Mouse (Mus musculus) thymus, adult 2 months (tissue): ENCODE measurements around the gene Sh3bp4. TPM values are rescaled to one million over a fixed set of nuclear protein-coding genes. Genes with fewer than 3 reads are reported as not detected.
A peak's percentile ranks its signal among the peaks of the same experiment; 100 is the strongest.

Experiments used
- DNase-seq: peaks from one replicate; pipeline ENCODE4 v3.0.0; 2021
- H3K27ac ChIP-seq: fragments of 200-500 bp; 2 replicates; pipeline ENCODE4 v1.5.1; 2012; ENCODE audit warnings: low read length, control low read depth; ENCODE audit not compliant: control insufficient read depth, insufficient read depth
- H3K27me3 ChIP-seq: fragments of 200-500 bp; 2 replicates; pipeline ENCODE4 v1.6.1; 2012; ENCODE audit warnings: mild to moderate bottlenecking, low read length, moderate library complexity, mixed read lengths; ENCODE audit not compliant: control insufficient read depth, insufficient read depth
- H3K36me3 ChIP-seq: fragments of 200-500 bp; 2 replicates; pipeline ENCODE4 v1.6.1; 2012; ENCODE audit warnings: mild to moderate bottlenecking, low read length, moderate library complexity; ENCODE audit not compliant: control insufficient read depth, insufficient read depth
- H3K4me1 ChIP-seq: fragments of 200-500 bp; replicated peaks from 2 replicates; pipeline ENCODE4 v1.6.1; 2012; ENCODE audit warnings: low read length; ENCODE audit not compliant: control insufficient read depth, insufficient read depth
- H3K4me3 ChIP-seq: fragments of 200-500 bp; 2 replicates; pipeline ENCODE4 v1.5.1; 2012; ENCODE audit warnings: mild to moderate bottlenecking, low read length, control low read depth, moderate library complexity; ENCODE audit not compliant: control insufficient read depth, insufficient read depth
- CTCF ChIP-seq: fragments of 200-500 bp; IDR thresholded peaks from 2 replicates; pipeline ENCODE4 v1.5.1; 2012; ENCODE audit warnings: mild to moderate bottlenecking, control low read depth, low read length, moderate library complexity, borderline replicate concordance; ENCODE audit not compliant: control insufficient read depth, poor library complexity, insufficient read depth; ENCODE audit errors: extremely low read depth
- POLR2A ChIP-seq: fragments of 200-500 bp; IDR thresholded peaks from 2 replicates; pipeline ENCODE4 v1.6.1; 2012; ENCODE audit warnings: mild to moderate bottlenecking, low read length, control low read depth, moderate library complexity; ENCODE audit not compliant: control insufficient read depth, poor library complexity, insufficient read depth; ENCODE audit errors: extremely low read depth
- WGBS: fragments of 180-500 bp; shearing (Covaris S2); methylation state at CpG from one replicate; pipeline ENCODE4 v1.1.7; 2018; 5-methylcytosine and 5-hydroxymethylcytosine counted together
- polyA plus RNA-seq: library from polyadenylated mRNA; depleted of rRNA; stranded (reverse); fragments of >200 nt; gene quantifications from 2 replicates; pipeline ENCODE4 v1.2.3, GENCODE M21; 2012

Sh3bp4 gene
- polyA plus RNA-seq, 1 experiment = 9.1 TPM

DNA sequence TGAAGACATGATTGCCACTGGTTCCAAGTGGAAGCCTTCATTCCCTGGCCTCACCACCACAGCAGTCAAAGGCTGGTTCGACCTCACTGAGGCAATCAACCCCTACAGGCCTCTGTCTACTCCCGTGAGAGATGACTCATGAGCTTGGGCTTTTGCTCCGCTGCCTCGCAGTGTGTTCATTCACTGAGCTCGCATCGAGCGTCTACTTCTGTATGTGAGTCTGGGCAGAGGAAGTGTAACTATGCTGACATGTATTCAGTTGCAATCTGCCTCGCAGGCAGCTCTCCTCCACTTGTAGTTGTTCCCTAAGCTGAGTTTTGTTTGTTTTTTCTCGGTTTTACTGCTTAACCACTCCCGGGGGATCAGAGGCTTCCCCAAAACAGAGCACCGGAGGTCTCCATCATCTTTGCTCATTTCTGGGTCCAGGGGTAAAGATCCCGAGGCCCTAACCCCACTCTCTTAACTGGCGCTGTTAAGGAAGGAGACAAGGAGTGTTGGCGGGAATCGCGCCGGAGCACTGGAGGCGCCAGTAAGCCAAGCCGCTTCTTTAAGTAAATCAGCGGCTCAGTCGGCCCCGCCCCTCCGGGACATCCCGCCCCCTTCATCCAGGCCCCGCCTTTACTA, 624 bp upstream of the Sh3bp4 start:
- H3K4me1 ChIP-seq = peaks cover 10% of the 10 kb centered on the region
- H3K36me3 ChIP-seq = no peaks in the 10 kb centered on the region
- WGBS = under 1% methylated on average over 24 of the region's 25 CpGs
- TF ChIP-seq CTCF (no peak), POLR2A (no peak)
- DNase-seq = peak; percentile 38
- peaks cover 3% of the 10 kb centered on the region for H3K27me3 ChIP-seq
- H3K27ac ChIP-seq = no peak overlapping the region
- peak overlapping the region; percentile 70 for H3K4me3 ChIP-seq

DNA sequence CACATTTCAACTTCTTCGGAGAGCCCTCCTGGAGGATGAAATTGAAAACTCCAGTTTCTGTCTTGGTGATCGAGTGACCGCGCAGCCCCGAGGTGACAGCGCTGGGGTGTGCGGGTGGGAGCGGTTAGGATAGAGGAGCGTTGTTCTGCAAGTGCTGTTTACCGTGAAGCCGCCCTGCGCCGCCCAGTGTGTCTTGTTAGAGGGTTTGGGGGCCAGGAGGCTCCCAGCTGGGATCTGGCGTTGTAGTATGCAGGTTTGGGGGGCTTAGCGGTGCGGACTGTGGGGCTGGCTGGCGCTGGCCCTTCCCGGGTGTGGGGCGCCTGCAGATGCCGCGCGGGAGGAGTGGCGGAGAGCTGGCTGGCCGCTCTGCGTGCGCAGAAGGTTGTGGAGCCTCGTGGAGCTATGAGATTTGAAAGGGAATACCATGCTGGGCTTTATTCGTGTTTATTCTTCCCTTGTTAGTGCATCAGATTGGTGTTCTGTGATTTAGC, 701 bp downstream of the Sh3bp4 start:
- Histone ChIP-seq H3K27ac (no peak overlapping the region), H3K4me3 (peak overlapping the region; percentile 70), H3K4me1 (peaks cover 10% of the 10 kb centered on the region), H3K36me3 (no peaks in the 10 kb centered on the region), H3K27me3 (peaks cover 3% of the 10 kb centered on the region)
- TF ChIP-seq POLR2A (no peak), CTCF (no peak)
- 2% methylated on average over 28 of the region's 28 CpGs for WGBS
- peak; percentile 28 for DNase-seq

DNA sequence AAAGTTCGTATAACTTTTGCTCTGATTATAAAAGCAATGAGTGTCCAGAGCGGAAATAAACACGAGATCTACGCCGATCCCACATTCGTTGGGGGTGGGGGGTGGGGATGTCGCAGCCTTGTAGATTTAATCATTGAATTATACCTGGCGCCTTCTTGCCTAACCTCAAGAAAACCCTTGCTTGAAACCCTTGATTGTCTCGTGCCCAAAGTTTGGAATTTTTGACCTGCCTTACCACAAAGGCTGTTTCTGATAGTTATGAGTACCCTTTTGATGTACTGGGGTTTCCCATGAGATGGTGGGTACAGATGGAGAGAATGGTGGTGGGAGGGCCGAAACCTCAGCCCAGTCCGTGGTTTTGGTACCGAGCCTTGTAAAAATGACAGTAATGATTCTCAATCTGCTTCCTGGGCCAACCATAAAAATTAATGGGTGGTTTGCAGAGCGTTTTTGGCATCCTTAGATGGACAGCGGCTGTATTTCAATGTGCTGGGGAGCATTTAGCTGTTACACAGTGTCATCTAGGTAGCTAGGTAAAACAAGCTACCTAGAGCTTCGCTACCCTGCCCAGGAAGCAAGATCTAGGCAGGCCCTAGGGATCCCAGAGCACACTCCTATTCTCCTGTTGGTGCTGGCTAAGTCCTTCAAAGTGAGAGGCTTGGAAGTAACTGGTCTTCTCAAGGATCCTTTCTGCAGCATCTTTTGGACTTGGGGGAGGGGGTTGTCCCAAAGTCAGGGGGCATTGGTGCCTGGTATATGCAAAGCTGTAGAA, 1.3 kb downstream of the Sh3bp4 start:
- DNase-seq = no peak
- Histone ChIP-seq H3K27me3 (peaks cover 3% of the 10 kb centered on the region), H3K4me3 (no peak overlapping the region), H3K4me1 (peaks cover 10% of the 10 kb centered on the region), H3K27ac (no peak overlapping the region), H3K36me3 (no peaks in the 10 kb centered on the region)
- TF ChIP-seq POLR2A (no peak), CTCF (no peak)
- WGBS = 42% methylated on average over 15 of the region's 15 CpGs

DNA sequence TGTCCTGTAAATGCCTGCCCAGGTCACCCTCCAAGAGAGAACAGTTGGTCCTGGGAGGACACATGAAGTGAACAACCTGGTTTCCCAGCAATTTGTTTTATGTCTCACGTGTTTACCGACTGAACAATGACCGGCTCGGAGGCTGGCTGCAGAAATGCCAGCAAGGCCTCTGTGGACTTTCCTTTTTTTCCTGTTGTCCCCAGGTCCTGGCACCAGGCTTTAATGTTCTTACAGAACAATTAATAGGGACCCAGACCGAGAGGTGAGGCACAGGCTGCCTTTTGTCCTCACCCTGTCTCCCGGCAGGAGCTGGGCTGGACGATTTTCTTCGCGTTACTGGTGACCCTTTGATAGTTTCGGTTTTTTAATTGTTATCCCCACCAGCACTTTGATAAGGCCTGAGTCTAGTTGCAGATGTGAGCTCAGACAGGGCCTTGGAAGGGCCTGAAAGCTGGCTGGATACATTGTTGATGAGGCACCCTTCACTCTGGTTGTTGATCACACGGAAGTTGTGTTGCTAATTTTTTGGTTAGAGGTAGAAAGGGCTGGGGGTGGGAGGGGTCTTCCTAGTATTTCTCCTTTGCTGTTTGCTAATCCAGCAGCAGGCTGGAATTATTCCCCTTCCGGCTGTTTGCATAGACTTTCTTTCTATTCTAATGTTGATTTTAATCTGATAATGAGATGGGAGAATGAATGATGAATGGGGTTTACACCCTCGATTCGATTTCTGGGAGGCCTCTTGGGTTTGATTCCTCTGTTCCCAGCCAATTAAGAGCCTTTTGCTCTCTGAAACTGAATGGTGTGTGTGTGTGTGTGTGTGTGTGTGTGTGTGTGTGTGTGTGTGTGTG, 2.2 kb downstream of the Sh3bp4 start:
- H3K4me3 ChIP-seq = no peak overlapping the region
- DNase-seq = no peak
- H3K36me3 ChIP-seq = no peaks in the 10 kb centered on the region
- H3K27me3 ChIP-seq = peaks cover 3% of the 10 kb centered on the region
- WGBS = 93% methylated on average over 14 of the region's 14 CpGs
- H3K27ac ChIP-seq = no peak overlapping the region
- peaks cover 10% of the 10 kb centered on the region for H3K4me1 ChIP-seq
- TF ChIP-seq CTCF (no peak), POLR2A (no peak)

DNA sequence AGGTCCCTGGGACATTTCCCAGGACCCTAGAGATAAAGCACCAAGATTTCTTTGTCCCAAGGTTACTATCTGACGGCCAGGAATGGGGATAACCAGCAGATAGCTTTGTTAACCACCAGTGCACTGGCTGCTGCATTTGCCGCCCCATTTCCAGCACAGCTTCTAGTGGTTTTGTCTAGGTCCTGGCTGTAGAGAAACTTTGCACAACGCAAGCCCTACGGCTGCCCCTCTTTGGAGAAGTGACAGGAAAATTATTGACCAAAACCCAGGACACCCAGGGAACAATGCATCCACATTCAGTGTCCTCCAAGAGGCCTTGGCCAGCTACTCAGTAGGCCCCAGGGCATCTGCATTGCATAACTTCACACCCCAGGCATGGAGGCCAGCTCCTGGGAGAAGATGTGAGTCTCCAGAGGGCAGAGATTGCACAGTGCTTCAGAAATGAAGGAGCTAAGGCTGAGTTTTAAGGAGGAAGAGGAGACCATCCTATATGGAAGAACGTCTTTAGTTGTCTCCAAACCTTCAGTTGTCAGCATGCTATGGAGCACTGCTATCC, 3.2 kb downstream of the Sh3bp4 start:
- no peaks in the 10 kb centered on the region for H3K36me3 ChIP-seq
- 94% methylated on average over 5 of the region's 5 CpGs for WGBS
- TF ChIP-seq POLR2A (no peak), CTCF (no peak)
- H3K4me1 ChIP-seq = peaks cover 10% of the 10 kb centered on the region
- H3K27me3 ChIP-seq = peaks cover 3% of the 10 kb centered on the region
- no peak for DNase-seq
- H3K27ac ChIP-seq = no peak overlapping the region
- no peak overlapping the region for H3K4me3 ChIP-seq

DNA sequence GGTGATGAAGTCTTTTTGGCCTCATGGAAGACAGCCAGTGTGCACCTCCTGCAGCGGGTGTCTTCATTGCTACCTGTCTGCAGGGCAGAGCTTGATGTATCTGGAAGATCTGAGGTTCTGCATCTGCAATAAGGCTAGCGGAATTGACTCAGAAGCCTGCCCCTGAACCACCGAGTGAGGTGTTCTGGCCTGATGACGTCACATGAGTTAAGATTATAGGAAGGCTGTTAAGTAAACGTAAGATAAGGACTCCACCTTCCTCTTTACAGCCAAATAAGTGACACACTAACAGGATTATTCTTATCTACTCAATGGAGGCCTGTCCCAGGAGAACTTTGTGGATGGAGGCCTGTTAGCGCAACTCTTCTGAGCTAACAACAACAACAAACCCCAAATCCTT, 4.5 kb downstream of the Sh3bp4 start:
- Histone ChIP-seq H3K36me3 (no peaks in the 10 kb centered on the region), H3K4me3 (no peak overlapping the region), H3K4me1 (peaks cover 6% of the 10 kb centered on the region), H3K27me3 (peaks cover 3% of the 10 kb centered on the region), H3K27ac (no peak overlapping the region)
- TF ChIP-seq POLR2A = no peak
- DNase-seq = no peak
- 84% methylated on average over 6 of the region's 6 CpGs for WGBS
